Mouse (Mus musculus) retina, embryonic 14.5 days (tissue): ENCODE data around the gene Pgr.

Experiments used
- DNase-seq: peaks from one replicate; pipeline ENCODE4 v3.0.0-alpha.2; 2015; ENCODE audit warnings: low spot score

Pgr gene

GRCm38 (mm10) chr9:8899616-8900202 is at the start of gene Pgr:
Gene Pgr (plus strand): TSS chr9:8899833.
- DNase-seq = peak; percentile 58

GRCm38 (mm10) chr9:8857455-8857854 is 42.2 kb upstream of the Pgr start:
- DNase-seq = no peak

GRCm38 (mm10) chr9:8868511-8868910 is 31.1 kb upstream of the Pgr start:
- DNase-seq = no peak

DNA sequence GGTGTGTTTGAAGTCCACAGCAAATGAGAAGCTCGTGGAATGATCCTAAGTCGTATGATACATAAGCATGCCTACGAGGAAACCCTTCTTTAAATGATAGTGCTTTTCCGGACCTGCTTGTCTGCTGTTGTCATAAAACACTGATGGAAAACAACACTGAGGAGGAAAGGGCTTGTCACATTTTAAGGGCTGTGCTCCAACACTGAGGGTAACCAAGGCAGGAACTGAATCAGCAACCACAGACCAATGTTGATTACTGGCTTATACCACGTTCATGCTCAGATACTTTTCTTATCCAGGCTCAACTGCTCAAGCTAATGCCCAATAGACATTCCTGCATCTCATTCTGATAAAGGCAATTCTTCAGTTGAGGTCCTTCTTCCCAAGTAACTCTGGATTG is 4.4 kb upstream of the Pgr start:
- no peak for DNase-seq

DNA sequence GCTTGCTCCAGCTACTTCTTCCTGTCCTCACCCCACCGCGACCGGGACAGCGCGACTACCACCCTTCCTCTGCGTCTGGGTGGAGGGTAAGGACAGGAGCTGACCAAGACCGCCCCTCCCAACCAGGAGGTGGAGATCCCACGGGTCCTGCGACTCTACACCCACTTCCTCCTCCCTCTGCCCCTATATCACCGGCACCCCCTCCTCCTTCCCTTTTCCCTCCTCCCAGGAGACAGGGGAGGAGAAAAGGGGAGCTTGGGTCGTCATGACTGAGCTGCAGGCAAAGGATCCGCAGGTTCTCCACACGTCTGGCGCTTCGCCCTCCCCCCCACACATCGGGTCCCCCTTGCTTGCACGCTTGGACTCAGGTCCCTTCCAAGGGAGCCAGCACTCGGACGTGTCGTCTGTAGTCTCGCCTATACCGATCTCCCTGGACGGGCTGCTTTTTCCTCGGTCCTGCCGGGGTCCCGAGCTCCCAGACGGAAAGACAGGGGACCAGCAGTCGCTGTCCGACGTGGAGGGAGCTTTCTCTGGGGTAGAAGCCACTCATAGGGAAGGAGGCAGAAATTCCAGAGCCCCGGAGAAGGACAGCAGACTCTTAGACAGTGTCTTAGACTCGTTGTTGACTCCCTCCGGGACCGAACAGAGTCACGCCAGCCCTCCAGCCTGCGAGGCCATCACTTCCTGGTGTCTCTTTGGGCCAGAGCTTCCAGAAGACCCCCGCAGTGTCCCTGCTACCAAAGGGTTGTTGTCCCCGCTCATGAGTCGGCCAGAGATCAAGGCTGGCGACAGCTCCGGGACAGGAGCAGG is 775 bp downstream of the Pgr start:
- peak; percentile 52 for DNase-seq

- DNase-seq = peak; percentile 61
Observed at GRCm38 (mm10) chr9:8901013-8901646, 1.5 kb downstream of the Pgr start.

- DNase-seq = peak; percentile 57
Observed at GRCm38 (mm10) chr9:8901647-8902131, 2.1 kb downstream of the Pgr start.

- DNase-seq = peak; percentile 1
Observed at GRCm38 (mm10) chr9:8902277-8902676, 2.6 kb downstream of the Pgr start.

GRCm38 (mm10) chr9:8927561-8927960 is 27.9 kb downstream of the Pgr start:
- no peak for DNase-seq

- no peak for DNase-seq
Observed at GRCm38 (mm10) chr9:8937753-8938152, 38.1 kb downstream of the Pgr start.

GRCm38 (mm10) chr9:8953306-8953705 is 53.7 kb downstream of the Pgr start:
- no peak for DNase-seq

- DNase-seq = peak; percentile 71
Observed at GRCm38 (mm10) chr9:8964512-8965133, 65.0 kb downstream of the Pgr start.

DNA sequence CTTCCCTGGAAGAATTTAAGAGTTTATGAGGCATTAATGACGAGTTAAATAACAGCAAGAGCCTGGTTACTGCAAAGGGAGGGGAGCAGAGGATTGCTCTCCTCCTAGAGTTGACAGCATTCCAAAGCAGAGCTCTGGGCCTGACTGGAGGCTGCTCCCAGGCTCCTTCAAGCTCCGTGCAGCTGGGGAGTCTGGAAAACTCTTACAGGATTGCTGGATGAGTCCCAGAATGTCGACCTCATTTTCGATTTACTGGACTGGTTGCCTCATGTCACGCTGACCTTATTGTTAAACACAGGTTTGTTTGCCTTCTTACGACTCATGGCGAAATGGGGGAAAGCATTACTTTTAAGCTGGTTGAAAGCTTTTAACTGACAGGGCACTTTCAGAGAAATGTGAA is 70.6 kb downstream of the Pgr start:
- no peak for DNase-seq

DNA sequence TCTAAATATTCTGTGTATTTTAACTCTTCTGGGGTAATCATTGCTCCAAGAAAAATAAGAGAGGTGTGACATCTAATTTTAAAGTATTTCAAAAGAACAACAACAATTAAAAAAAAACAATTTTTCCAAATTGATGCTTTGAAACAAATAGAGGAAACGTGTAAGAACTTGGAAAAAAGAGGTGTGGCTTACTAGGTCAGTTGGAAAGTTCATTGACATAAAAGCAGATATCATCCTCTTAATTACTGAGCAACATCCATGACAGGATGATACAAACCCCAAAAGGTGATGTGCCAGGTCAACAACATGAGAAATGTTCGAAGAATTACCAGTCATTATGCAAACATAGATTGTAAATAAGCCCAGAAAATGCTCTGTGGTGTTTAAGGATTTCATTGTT is 71.9 kb downstream of the Pgr start, which contains the start of gene Gm16485:
Gm16485 (plus strand) TSS at position 301 of the 400 bp plus-strand sequence.
- DNase-seq = no peak

DNA sequence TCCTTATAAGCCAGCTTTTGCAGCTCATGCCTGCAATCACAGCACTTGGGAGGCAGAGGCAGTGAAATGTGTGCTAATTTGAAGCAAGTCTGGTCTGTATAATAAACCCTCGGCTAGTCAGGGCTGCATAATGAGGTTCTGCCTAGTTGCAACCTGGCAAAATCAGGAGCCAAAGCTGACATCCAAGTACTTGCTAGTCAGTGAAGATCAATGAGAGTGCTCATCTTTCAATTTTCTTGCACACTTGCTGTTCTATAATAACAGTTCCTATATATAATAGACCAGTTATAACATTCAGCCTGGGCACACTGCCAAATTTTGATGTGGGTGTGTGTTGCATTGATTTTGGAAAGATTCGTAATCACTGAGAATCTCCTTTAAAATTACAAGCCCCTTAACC is 78.1 kb downstream of the Pgr start:
- peak; percentile 3 for DNase-seq

- no peak for DNase-seq
Observed at GRCm38 (mm10) chr9:8982315-8982714, 82.7 kb downstream of the Pgr start.

GRCm38 (mm10) chr9:8996494-8996893 is 96.9 kb downstream of the Pgr start:
- DNase-seq = no peak

- peak; percentile 44 for DNase-seq
Observed at GRCm38 (mm10) chr9:9001170-9001569, 101.5 kb downstream of the Pgr start.

DNA sequence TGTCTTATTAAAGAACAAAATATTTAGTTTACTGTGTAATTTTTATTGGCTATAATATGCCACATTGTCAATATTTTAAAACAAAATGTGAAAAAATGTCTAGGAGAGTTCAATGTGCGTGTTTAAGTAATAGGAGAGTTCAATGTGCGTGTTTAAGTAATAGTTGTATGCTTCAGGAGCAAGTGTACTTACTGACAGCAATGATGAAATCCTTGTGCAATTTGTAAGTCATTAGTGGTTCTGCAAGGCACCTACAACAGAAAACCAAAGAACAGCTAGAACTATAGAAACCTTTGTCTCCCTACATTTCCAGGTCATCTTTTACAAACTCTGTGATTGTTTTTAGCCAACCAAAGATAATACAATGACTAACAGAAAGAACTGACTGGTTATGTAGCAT is 115.5 kb downstream of the Pgr start:
- DNase-seq = no peak
